Mouse (Mus musculus): Measurements from ENCODE around the gene Ypel1. TPM values are rescaled to one million over a fixed set of nuclear protein-coding genes. Genes with fewer than 3 reads are reported as not detected.

Ypel1 gene
- polyA plus RNA-seq, 1 experiment from 2014 or later = 95.5 TPM

- Histone ChIP-seq H3K9me3 (no peaks in the 10 kb centered on the region), H3K4me3 (no peak overlapping the region), H3K27me3 (replicated peaks; ENCODE audit: low read depth, poor library complexity, severe bottlenecking) (peaks cover 5% of the 10 kb centered on the region; the same call in 1 of the 2 replicates), H3K27ac (replicated peaks) (no peak overlapping the region), H3K4me1 (peaks cover 4% of the 10 kb centered on the region; the same call in 1 of the 2 replicates), H3K36me3 (replicated peaks) (no peaks in the 10 kb centered on the region)
- 71% methylated on average over 1 of the region's 1 CpGs for WGBS
- DNase-seq (ENCODE audit: low spot score) = no peak
Measured at GRCm38 (mm10) chr16:17062338-17062737, 7.2 kb upstream of the Ypel1 start.

GRCm38 (mm10) chr16:17067552-17067951 lies 1.9 kb upstream of the Ypel1 start:
- peaks cover 9% of the 10 kb centered on the region for H3K4me1 ChIP-seq
- DNase-seq (ENCODE audit: low spot score) = no peak
- H3K27ac ChIP-seq (replicated peaks) = no peak overlapping the region
- 93% methylated on average over 2 of the region's 2 CpGs for WGBS
- H3K4me3 ChIP-seq = no peak overlapping the region
- peaks cover 5% of the 10 kb centered on the region; the same call in 1 of the 2 replicates for H3K27me3 ChIP-seq (replicated peaks; ENCODE audit: low read depth, poor library complexity, severe bottlenecking)
- H3K9me3 ChIP-seq = no peaks in the 10 kb centered on the region
- H3K36me3 ChIP-seq (replicated peaks) = peaks cover 10% of the 10 kb centered on the region

GRCm38 (mm10) chr16:17070716-17071115 lies 1.2 kb downstream of the Ypel1 start:
- Histone ChIP-seq H3K27me3 (replicated peaks; ENCODE audit: low read depth, poor library complexity, severe bottlenecking) (no peaks in the 10 kb centered on the region), H3K27ac (replicated peaks) (peak overlapping the region; percentile 98), H3K4me3 (peak overlapping the region; percentile 91), H3K9me3 (peaks cover 6% of the 10 kb centered on the region), H3K4me1 (peaks cover 9% of the 10 kb centered on the region), H3K36me3 (replicated peaks) (peaks cover 42% of the 10 kb centered on the region)
- DNase-seq (ENCODE audit: low spot score) = no peak
- WGBS = 58% methylated on average over 6 of the region's 6 CpGs

GRCm38 (mm10) chr16:17073000-17073399 lies 3.5 kb downstream of the Ypel1 start:
- Histone ChIP-seq H3K4me3 (no peak overlapping the region), H3K36me3 (replicated peaks) (peaks cover 65% of the 10 kb centered on the region), H3K9me3 (peaks cover 11% of the 10 kb centered on the region), H3K27me3 (replicated peaks; ENCODE audit: low read depth, poor library complexity, severe bottlenecking) (no peaks in the 10 kb centered on the region), H3K4me1 (peaks cover 9% of the 10 kb centered on the region), H3K27ac (replicated peaks) (no peak overlapping the region)
- DNase-seq (ENCODE audit: low spot score) = no peak
- 94% methylated on average over 7 of the region's 7 CpGs for WGBS

DNA sequence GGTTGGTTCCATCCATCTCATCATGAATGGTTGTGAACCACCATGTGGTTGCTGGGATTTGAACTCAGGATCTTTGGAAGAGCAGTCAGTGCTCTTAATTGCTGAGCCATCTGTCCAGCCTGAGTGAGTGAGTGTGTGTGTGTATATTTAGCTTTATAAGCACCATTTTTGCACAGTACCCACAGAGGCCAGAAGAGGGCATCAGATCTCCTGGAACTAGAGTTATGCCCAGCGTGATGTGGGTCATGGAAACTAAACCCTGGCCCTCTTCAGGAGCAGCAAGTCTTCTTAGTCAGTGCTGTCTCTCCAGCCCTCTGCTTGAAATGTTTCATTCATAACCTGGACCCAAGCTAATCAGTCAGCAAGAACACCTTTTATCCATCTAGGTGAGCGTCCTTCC lies 6.8 kb downstream of the Ypel1 start:
- Histone ChIP-seq H3K4me1 (peaks cover 3% of the 10 kb centered on the region; the same call in 1 of the 2 replicates), H3K9me3 (peaks cover 11% of the 10 kb centered on the region), H3K27ac (replicated peaks) (no peak overlapping the region), H3K27me3 (replicated peaks; ENCODE audit: low read depth, poor library complexity, severe bottlenecking) (no peaks in the 10 kb centered on the region), H3K36me3 (replicated peaks) (peaks cover 96% of the 10 kb centered on the region), H3K4me3 (no peak overlapping the region)
- no peak for DNase-seq (ENCODE audit: low spot score)
- WGBS = 95% methylated on average over 2 of the region's 2 CpGs

DNA sequence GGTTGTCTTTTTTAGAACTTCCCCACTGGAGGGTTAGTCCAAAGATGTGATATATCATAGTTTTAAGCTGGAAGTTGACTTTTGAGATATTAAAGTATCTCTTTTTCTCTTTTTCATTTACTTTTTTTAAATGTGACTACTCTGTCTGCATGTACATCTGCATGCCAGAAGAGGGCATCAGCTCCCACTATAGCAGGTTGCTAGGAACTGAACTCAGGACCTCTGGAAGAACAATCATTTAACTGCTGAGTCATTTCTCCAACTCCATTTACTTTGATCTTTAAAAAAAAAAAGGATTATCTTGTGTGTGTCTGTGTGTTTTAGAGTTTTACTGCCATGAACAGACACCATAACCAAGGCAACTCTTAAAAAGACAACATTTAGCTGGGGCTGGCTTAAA lies 7.4 kb downstream of the Ypel1 start:
- no peaks in the 10 kb centered on the region; the same call in 1 of the 2 replicates for H3K4me1 ChIP-seq
- no peak overlapping the region for H3K4me3 ChIP-seq
- H3K9me3 ChIP-seq = peaks cover 11% of the 10 kb centered on the region
- DNase-seq (ENCODE audit: low spot score) = no peak
- H3K27ac ChIP-seq (replicated peaks) = no peak overlapping the region
- H3K27me3 ChIP-seq (replicated peaks; ENCODE audit: low read depth, poor library complexity, severe bottlenecking) = no peaks in the 10 kb centered on the region
- peaks cover 98% of the 10 kb centered on the region for H3K36me3 ChIP-seq (replicated peaks)

GRCm38 (mm10) chr16:17078101-17078500 lies 8.6 kb downstream of the Ypel1 start:
- no peak overlapping the region for H3K4me3 ChIP-seq
- H3K4me1 ChIP-seq = no peaks in the 10 kb centered on the region
- no peak overlapping the region for H3K27ac ChIP-seq (replicated peaks)
- WGBS = 98% methylated on average over 7 of the region's 7 CpGs
- peaks cover 11% of the 10 kb centered on the region for H3K9me3 ChIP-seq
- DNase-seq (ENCODE audit: low spot score) = no peak
- peaks cover 98% of the 10 kb centered on the region for H3K36me3 ChIP-seq (replicated peaks)
- no peaks in the 10 kb centered on the region for H3K27me3 ChIP-seq (replicated peaks; ENCODE audit: low read depth, poor library complexity, severe bottlenecking)

GRCm38 (mm10) chr16:17082121-17082792 lies 12.8 kb downstream of the Ypel1 start:
- Histone ChIP-seq H3K9me3 (no peaks in the 10 kb centered on the region), H3K4me1 (no peaks in the 10 kb centered on the region), H3K27ac (replicated peaks) (no peak overlapping the region), H3K27me3 (replicated peaks; ENCODE audit: low read depth, poor library complexity, severe bottlenecking) (no peaks in the 10 kb centered on the region), H3K36me3 (replicated peaks) (peaks cover 98% of the 10 kb centered on the region), H3K4me3 (no peak overlapping the region)
- DNase-seq (ENCODE audit: low spot score) = no peak
- WGBS = 88% methylated on average over 6 of the region's 6 CpGs

GRCm38 (mm10) chr16:17085636-17086035 lies 16.1 kb downstream of the Ypel1 start:
- Histone ChIP-seq H3K27ac (replicated peaks) (no peak overlapping the region), H3K4me1 (no peaks in the 10 kb centered on the region), H3K4me3 (no peak overlapping the region), H3K36me3 (replicated peaks) (peaks cover 100% of the 10 kb centered on the region), H3K27me3 (replicated peaks; ENCODE audit: low read depth, poor library complexity, severe bottlenecking) (no peaks in the 10 kb centered on the region), H3K9me3 (no peaks in the 10 kb centered on the region)
- DNase-seq (ENCODE audit: low spot score) = no peak
- WGBS = 92% methylated on average over 4 of the region's 4 CpGs

GRCm38 (mm10) chr16:17086241-17086640 lies 16.7 kb downstream of the Ypel1 start:
- no peak for DNase-seq (ENCODE audit: low spot score)
- Histone ChIP-seq H3K4me1 (no peaks in the 10 kb centered on the region), H3K9me3 (no peaks in the 10 kb centered on the region), H3K36me3 (replicated peaks) (peaks cover 100% of the 10 kb centered on the region), H3K27me3 (replicated peaks; ENCODE audit: low read depth, poor library complexity, severe bottlenecking) (no peaks in the 10 kb centered on the region), H3K4me3 (no peak overlapping the region), H3K27ac (replicated peaks) (no peak overlapping the region)
- WGBS = 88% methylated on average over 3 of the region's 3 CpGs

DNA sequence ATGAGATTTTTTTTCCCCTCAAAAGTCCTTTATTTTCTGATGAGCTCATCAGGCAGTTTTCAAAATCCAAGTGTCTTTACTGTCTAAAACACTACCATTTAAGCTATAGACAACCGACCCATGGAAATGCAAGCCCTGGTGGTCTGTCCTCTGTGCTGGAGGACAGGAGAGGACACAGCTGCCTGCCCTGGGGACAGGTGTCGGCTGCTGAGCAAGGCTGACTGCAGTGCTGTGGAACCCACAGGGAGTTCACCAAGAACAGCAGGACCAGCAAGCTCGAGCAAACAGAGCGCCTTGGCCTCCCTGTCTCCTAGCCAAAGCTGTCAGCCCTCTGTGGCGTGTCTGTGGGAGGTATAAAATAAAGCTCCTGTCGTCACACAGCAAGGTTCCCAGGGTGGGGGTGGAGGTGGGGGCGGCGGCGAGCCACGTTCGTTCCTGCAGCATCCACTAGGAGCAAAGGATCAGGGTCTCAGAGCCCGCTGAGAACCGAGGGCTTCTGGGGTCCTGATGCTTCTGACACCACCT lies 17.2 kb downstream of the Ypel1 start:
- Histone ChIP-seq H3K36me3 (replicated peaks) (peaks cover 100% of the 10 kb centered on the region), H3K9me3 (no peaks in the 10 kb centered on the region), H3K27me3 (replicated peaks; ENCODE audit: low read depth, poor library complexity, severe bottlenecking) (no peaks in the 10 kb centered on the region), H3K4me1 (no peaks in the 10 kb centered on the region), H3K27ac (replicated peaks) (no peak overlapping the region), H3K4me3 (no peak overlapping the region)
- no peak for DNase-seq (ENCODE audit: low spot score)
- 83% methylated on average over 13 of the region's 13 CpGs for WGBS

GRCm38 (mm10) chr16:17088346-17088745 lies 18.9 kb downstream of the Ypel1 start:
- no peak for DNase-seq (ENCODE audit: low spot score)
- 79% methylated on average over 3 of the region's 3 CpGs for WGBS
- H3K36me3 ChIP-seq (replicated peaks) = peaks cover 100% of the 10 kb centered on the region
- H3K4me3 ChIP-seq = no peak overlapping the region
- no peak overlapping the region for H3K27ac ChIP-seq (replicated peaks)
- H3K9me3 ChIP-seq = no peaks in the 10 kb centered on the region
- H3K27me3 ChIP-seq (replicated peaks; ENCODE audit: low read depth, poor library complexity, severe bottlenecking) = no peaks in the 10 kb centered on the region
- no peaks in the 10 kb centered on the region for H3K4me1 ChIP-seq

GRCm38 (mm10) chr16:17096938-17097337 lies 27.4 kb downstream of the Ypel1 start:
- no peaks in the 10 kb centered on the region for H3K9me3 ChIP-seq
- H3K4me3 ChIP-seq = no peak overlapping the region
- no peaks in the 10 kb centered on the region for H3K4me1 ChIP-seq
- H3K27ac ChIP-seq (replicated peaks) = no peak overlapping the region
- no peak for DNase-seq (ENCODE audit: low spot score)
- WGBS = 97% methylated on average over 3 of the region's 3 CpGs
- no peaks in the 10 kb centered on the region for H3K27me3 ChIP-seq (replicated peaks; ENCODE audit: low read depth, poor library complexity, severe bottlenecking)
- peaks cover 100% of the 10 kb centered on the region for H3K36me3 ChIP-seq (replicated peaks)

Measured in embryonic facial prominence, embryonic 10.5 days (tissue).